Mouse (Mus musculus): ENCODE measurements around the gene Ephb1. TPM values are rescaled to one million over a fixed set of nuclear protein-coding genes. Genes with fewer than 3 reads are reported as not detected.

Ephb1 gene
- polyA plus RNA-seq, 1 experiment, result 2.7 TPM

DNA sequence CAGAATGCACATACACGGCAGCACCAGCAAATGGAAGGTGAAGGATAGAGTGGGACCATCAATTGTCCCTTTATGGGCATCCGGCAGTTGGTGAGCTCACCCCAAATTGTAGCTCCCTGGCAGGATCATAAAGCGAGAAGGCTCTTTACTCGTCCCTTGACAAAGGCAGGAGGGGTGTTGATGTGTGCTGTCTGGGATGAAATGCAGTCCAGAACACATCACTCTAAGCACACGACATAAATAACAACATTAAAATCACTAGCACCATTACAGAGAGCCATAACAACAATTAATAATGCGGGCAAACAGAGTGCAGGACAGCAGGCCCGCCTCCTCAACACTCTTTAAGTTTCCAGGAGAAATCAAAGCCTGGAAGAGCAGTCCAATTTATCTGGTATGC, 372.1 kb downstream of the Ephb1 start:
- H3K27ac ChIP-seq (ENCODE audit: insufficient read depth, low read depth, low read length), result no peak overlapping the region
- no peaks in the 10 kb centered on the region for H3K36me3 ChIP-seq (ENCODE audit: control insufficient read depth, insufficient read depth, low read length)
- WGBS, result 63% methylated on average over 7 of the region's 7 CpGs
- H3K4me3 ChIP-seq (ENCODE audit: insufficient read depth, low read depth, low read length), result no peak overlapping the region
- DNase-seq, result no peak
- TF ChIP-seq POLR2A (IDR thresholded peaks at IDR 0.05; ENCODE audit: low read depth, low read length) (no peak), CTCF (conservative IDR thresholded peaks at IDR 0.05; ENCODE audit: insufficient read depth, insufficient read length, low read depth, low read length) (no peak)
- no peaks in the 10 kb centered on the region for H3K4me1 ChIP-seq (ENCODE audit: control insufficient read depth, insufficient read depth, low read length)
- H3K27me3 ChIP-seq (replicated peaks; ENCODE audit: control insufficient read depth, insufficient read depth, low read length), result no peaks in the 10 kb centered on the region

- no peak for TF ChIP-seq CTCF (conservative IDR thresholded peaks at IDR 0.05; ENCODE audit: insufficient read depth, insufficient read length, low read depth, low read length)
- DNase-seq, result no peak
- Histone ChIP-seq H3K4me3 (ENCODE audit: insufficient read depth, low read depth, low read length) (no peak overlapping the region), H3K4me1 (ENCODE audit: control insufficient read depth, insufficient read depth, low read length) (no peaks in the 10 kb centered on the region), H3K27ac (ENCODE audit: insufficient read depth, low read depth, low read length) (no peak overlapping the region), H3K36me3 (ENCODE audit: control insufficient read depth, insufficient read depth, low read length) (no peaks in the 10 kb centered on the region), H3K27me3 (replicated peaks; ENCODE audit: control insufficient read depth, insufficient read depth, low read length) (no peaks in the 10 kb centered on the region)
- 88% methylated on average over 2 of the region's 2 CpGs for WGBS
Measured at GRCm38 (mm10) chr9:101981161-101981560, 373.3 kb downstream of the Ephb1 start.

DNA sequence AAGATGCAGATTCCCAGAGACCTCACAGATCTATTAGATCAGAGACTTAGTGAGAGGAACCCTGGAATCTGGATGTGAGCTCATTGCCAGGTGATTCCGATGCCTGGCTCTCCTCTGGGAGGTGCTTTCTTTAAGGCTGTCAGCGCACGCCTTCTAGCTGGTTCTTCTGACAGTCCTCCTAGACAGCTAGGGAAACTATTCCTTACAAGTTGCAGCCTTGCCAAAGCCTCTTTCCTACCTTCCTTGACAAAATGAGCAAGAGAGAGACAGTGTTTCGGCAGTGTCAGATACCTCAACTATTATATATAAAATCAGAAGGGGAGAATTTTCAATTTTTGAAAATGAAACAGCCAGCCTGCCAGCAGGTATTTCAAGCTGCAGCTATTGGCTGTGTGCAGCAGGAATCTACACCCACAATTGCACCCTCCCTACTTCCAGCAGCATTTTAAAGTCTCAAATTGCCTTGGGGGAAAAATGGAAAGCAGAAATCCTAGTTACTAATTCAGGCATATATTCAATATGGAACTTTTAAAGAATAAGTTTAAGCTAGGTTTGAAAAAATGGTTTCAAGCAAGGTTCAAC, 377.5 kb downstream of the Ephb1 start:
- Histone ChIP-seq H3K4me3 (ENCODE audit: insufficient read depth, low read depth, low read length) (no peak overlapping the region), H3K36me3 (ENCODE audit: control insufficient read depth, insufficient read depth, low read length) (no peaks in the 10 kb centered on the region), H3K27ac (ENCODE audit: insufficient read depth, low read depth, low read length) (no peak overlapping the region), H3K27me3 (replicated peaks; ENCODE audit: control insufficient read depth, insufficient read depth, low read length) (no peaks in the 10 kb centered on the region), H3K4me1 (ENCODE audit: control insufficient read depth, insufficient read depth, low read length) (no peaks in the 10 kb centered on the region)
- DNase-seq, result no peak
- 90% methylated on average over 4 of the region's 4 CpGs for WGBS
- TF ChIP-seq CTCF (conservative IDR thresholded peaks at IDR 0.05; ENCODE audit: insufficient read depth, insufficient read length, low read depth, low read length), result no peak
- no peak for TF ChIP-seq POLR2A (IDR thresholded peaks at IDR 0.05; ENCODE audit: low read depth, low read length)

DNA sequence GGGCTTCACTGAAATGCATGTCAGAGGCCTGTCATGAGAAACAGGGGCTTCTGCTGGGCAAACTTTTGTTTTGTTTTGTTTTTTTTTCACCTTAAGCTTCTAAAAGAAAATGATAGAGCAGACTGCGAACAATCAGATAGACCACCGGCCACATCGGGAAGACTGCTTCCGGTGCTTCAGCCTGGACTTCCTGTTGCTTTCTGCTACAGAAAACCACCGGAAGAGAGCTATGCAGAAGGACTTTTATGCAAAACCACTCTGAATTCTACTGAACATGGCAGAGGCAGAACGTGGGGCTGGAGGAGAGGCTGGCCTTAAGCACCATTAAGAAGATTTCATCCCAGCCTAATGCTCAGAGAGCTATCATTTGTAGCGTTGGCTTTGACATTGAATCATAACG, 382.2 kb downstream of the Ephb1 start:
- no peaks in the 10 kb centered on the region for H3K27me3 ChIP-seq (replicated peaks; ENCODE audit: control insufficient read depth, insufficient read depth, low read length)
- DNase-seq, result no peak
- no peak for TF ChIP-seq POLR2A (IDR thresholded peaks at IDR 0.05; ENCODE audit: low read depth, low read length)
- no peak for TF ChIP-seq CTCF (conservative IDR thresholded peaks at IDR 0.05; ENCODE audit: insufficient read depth, insufficient read length, low read depth, low read length)

DNA sequence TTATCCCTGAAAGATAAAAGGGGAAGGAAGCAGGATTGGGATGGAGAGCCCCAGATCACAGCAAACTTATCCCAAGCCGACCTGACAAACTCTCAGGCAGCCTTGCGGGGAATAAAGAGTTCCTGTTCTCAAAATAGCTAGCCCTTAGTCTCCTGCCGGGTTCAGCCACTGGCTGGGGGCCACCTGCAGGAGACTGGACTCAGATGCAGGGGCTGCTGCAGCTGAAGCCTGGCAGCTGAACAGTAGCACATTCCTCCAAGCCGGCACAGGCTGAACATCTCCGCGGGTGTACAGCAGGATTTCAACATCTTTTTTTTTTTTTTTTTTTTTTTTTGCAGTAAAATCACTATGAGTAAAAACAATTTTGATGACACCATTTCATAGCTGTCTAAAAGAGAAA, 382.7 kb downstream of the Ephb1 start:
- TF ChIP-seq CTCF (conservative IDR thresholded peaks at IDR 0.05; ENCODE audit: insufficient read depth, insufficient read length, low read depth, low read length) (no peak), POLR2A (IDR thresholded peaks at IDR 0.05; ENCODE audit: low read depth, low read length) (no peak)
- WGBS, result 25% methylated on average over 6 of the region's 6 CpGs
- no peaks in the 10 kb centered on the region for H3K4me1 ChIP-seq (ENCODE audit: control insufficient read depth, insufficient read depth, low read length)
- no peak overlapping the region for H3K27ac ChIP-seq (ENCODE audit: insufficient read depth, low read depth, low read length)
- H3K36me3 ChIP-seq (ENCODE audit: control insufficient read depth, insufficient read depth, low read length), result no peaks in the 10 kb centered on the region
- no peak for DNase-seq
- H3K27me3 ChIP-seq (replicated peaks; ENCODE audit: control insufficient read depth, insufficient read depth, low read length), result no peaks in the 10 kb centered on the region
- no peak overlapping the region for H3K4me3 ChIP-seq (ENCODE audit: insufficient read depth, low read depth, low read length)

More for the DNA sequence above, 382.2 kb downstream of the Ephb1 start:
- H3K4me3 ChIP-seq (ENCODE audit: insufficient read depth, low read depth, low read length), result no peak overlapping the region
- H3K4me1 ChIP-seq (ENCODE audit: control insufficient read depth, insufficient read depth, low read length), result no peaks in the 10 kb centered on the region
- H3K27ac ChIP-seq (ENCODE audit: insufficient read depth, low read depth, low read length), result no peak overlapping the region
- no peaks in the 10 kb centered on the region for H3K36me3 ChIP-seq (ENCODE audit: control insufficient read depth, insufficient read depth, low read length)
- WGBS, result 68% methylated on average over 8 of the region's 8 CpGs

DNA sequence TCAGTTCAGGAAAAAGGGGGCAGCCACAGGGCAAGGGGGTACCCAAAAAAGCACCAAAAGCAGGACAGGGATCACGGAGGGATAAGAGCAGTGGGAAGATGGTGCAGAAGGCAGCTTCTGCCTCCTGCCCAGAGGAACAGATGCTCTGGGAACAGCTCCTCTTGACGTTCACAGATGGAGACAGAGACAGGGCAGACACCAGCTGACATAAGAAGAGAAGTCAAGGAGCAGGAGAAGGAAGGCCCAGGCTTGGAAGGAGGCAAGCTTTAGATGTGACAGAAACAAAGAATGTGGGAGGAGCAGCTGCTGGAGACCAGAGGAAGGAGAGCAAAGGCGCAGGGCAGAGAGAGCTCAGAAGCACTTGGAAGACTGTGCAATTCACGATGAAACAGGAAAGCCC, 398.3 kb downstream of the Ephb1 start:
- TF ChIP-seq CTCF (conservative IDR thresholded peaks at IDR 0.05; ENCODE audit: insufficient read depth, insufficient read length, low read depth, low read length) (no peak), POLR2A (IDR thresholded peaks at IDR 0.05; ENCODE audit: low read depth, low read length) (no peak)
- H3K4me3 ChIP-seq (ENCODE audit: insufficient read depth, low read depth, low read length), result no peak overlapping the region
- no peaks in the 10 kb centered on the region for H3K27me3 ChIP-seq (replicated peaks; ENCODE audit: control insufficient read depth, insufficient read depth, low read length)
- no peak for DNase-seq
- 37% methylated on average over 4 of the region's 4 CpGs for WGBS
- no peak overlapping the region for H3K27ac ChIP-seq (ENCODE audit: insufficient read depth, low read depth, low read length)
- no peaks in the 10 kb centered on the region for H3K4me1 ChIP-seq (ENCODE audit: control insufficient read depth, insufficient read depth, low read length)
- no peaks in the 10 kb centered on the region for H3K36me3 ChIP-seq (ENCODE audit: control insufficient read depth, insufficient read depth, low read length)

DNA sequence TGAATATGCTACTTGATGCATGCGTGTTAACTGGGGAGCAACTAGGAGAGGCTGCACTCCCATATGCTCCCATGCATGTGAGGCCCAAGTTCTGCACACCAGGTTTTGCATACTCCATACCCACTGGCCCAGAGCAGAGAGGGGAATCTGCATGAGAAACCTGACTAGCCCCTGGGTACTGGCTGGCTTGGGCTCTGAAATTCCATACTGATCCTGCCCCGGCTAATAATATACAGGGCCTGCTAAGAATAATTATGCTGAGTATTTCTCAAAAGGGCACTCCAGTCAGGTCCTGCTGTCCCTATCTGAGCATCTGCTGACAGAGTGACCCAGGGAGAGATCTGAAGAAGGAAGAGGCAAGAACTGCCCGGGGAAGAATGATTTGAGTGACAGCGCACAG, 400.0 kb downstream of the Ephb1 start:
- H3K4me1 ChIP-seq (ENCODE audit: control insufficient read depth, insufficient read depth, low read length), result no peaks in the 10 kb centered on the region
- H3K36me3 ChIP-seq (ENCODE audit: control insufficient read depth, insufficient read depth, low read length), result no peaks in the 10 kb centered on the region
- 72% methylated on average over 4 of the region's 4 CpGs for WGBS
- no peak overlapping the region for H3K27ac ChIP-seq (ENCODE audit: insufficient read depth, low read depth, low read length)
- TF ChIP-seq POLR2A (IDR thresholded peaks at IDR 0.05; ENCODE audit: low read depth, low read length), result no peak
- no peak for TF ChIP-seq CTCF (conservative IDR thresholded peaks at IDR 0.05; ENCODE audit: insufficient read depth, insufficient read length, low read depth, low read length)
- H3K27me3 ChIP-seq (replicated peaks; ENCODE audit: control insufficient read depth, insufficient read depth, low read length), result no peaks in the 10 kb centered on the region
- H3K4me3 ChIP-seq (ENCODE audit: insufficient read depth, low read depth, low read length), result no peak overlapping the region
- DNase-seq, result no peak
